Mouse (Mus musculus) ES-Bruce4 (cell line): ENCODE results near the gene Rpl3l.

ENCODE experiments used
- CTCF ChIP-seq: IDR thresholded peaks from one replicate; pipeline ENCODE4 v1.8.1; 2011; ENCODE audit warnings: low read depth, low read length
- POLR2A ChIP-seq: IDR thresholded peaks from one replicate; pipeline ENCODE4 v1.8.1; 2011; ENCODE audit warnings: low read length; ENCODE audit not compliant: insufficient read depth

GRCm38 (mm10) chr17:24687599-24687998 lies 40.0 kb upstream of the Rpl3l start:
- TF ChIP-seq CTCF = no peak
- no peak for TF ChIP-seq POLR2A
